Mouse (Mus musculus): Measurements from ENCODE around the gene Pdzd7. TPM values are rescaled to one million over a fixed set of nuclear protein-coding genes. Genes with fewer than 3 reads are reported as not detected.

The Pdzd7 gene
- polyA plus RNA-seq (2016; fragmentation: Nextera tagmentation; extraction: Ambion mirVana): 0.72 and 0.81 TPM in 2 replicates

DNA sequence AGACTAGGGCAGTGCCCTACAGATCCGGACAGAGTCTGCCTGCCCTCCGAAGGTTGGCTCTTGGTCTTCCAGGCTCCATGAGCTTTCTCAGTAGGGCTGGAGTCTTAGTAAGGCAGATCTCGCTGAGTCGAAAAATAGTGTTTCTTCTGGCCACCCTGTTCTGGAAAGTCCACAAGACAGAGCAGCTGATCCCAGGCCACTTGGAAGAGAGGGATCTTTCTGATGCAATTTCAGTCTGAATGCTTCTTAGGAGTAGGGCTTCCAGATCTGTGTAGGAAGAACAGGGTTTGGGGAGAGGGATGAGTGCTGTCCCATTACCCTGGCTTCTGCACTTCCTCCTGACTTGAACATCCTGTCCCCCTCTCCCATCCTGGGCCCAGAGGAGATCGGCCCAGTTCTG is at the start of gene Pdzd7:
Gene Pdzd7 (minus strand): TSS at position 67 of the 400 bp plus-strand sequence.
- H3K4me1 ChIP-seq: peaks cover 34% of the 10 kb centered on the region
- H3K36me3 ChIP-seq: 0 out of 2 replicates have a peak, but pooled peaks cover 2% of the 10 kb centered on the region
- peaks cover 38% of the 10 kb centered on the region for H3K27me3 ChIP-seq
- peak within 1 kb of the TSS; percentile 49 for H3K4me3 ChIP-seq
- peak within 1 kb of the TSS; percentile 69 for H3K9ac ChIP-seq
- WGBS: 83% methylated on average over 5 of the region's 5 CpGs
- no peaks in the 10 kb centered on the region for H3K9me3 ChIP-seq (replicated peaks)
- H3K27ac ChIP-seq: no peak within 1 kb of the TSS
- no peak for ATAC-seq (ENCODE audit: low FRiP score)
- H3K4me2 ChIP-seq (replicated peaks): peak within 1 kb of the TSS; percentile 71

DNA sequence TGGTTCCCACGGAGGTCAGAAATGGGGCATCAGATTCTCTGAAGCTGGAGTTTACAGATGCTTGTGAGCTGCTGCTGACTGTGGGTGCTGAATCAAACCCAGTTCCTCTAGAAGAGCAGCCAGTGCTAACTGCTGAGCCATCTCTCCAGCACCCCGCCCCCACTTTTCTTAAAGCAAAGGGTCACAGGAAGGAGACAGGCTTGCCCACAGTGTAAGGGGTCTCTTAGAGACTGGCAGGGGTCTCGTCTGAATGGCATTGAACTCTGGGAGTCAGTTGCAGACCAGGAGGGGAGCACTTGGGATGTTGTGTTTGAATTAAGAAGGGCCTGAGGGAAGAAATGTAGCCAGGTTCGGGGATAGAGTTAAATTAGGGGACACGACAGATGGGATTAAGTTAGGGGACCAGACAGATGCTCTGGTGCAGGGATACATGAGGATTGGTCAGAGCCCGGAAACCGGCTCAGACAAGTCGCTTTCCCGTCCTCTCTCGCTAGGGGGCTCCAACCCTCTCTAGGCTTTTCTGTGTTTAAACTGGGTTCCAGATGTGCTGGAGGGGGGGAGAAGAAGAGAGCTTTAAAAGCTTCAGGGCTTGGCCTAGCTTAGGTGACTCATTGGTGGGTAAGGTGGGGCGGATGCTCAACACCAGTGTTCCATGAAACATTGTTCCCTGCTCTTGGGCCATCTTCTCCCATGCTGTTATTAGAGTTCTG is 36.5 kb upstream of the Pdzd7 start:
- WGBS: 18% methylated on average over 11 of the region's 11 CpGs
- H3K9me3 ChIP-seq (replicated peaks): no peaks in the 10 kb centered on the region

DNA sequence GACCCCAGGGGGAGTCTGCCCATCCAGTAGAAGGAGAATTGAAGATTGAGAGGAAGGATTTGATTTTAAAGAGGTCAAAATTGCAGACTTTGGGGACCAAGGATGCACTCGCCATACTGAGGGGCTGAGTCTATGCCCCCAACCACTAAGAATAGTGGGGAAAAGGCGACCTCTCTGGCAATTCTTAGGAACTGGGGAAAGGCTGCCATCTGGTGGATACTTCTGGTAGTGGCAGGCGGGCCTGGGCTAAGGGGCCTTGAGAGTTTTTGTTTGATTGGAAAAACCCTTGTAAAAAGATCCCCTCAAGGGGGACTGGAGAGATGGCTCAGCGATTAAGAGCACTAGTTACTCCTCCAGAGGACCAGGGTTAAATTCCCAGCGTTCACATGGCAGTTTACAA is 35.8 kb upstream of the Pdzd7 start:
- Histone ChIP-seq H3K9me3 (replicated peaks) (no peaks in the 10 kb centered on the region), H3K4me3 (peak overlapping the region; percentile 24; the same call in 1 of the 2 replicates), H3K4me1 (peaks cover 37% of the 10 kb centered on the region), H3K27me3 (peaks cover 92% of the 10 kb centered on the region), H3K27ac (no peak overlapping the region), H3K36me3 (no peaks in the 10 kb centered on the region), H3K4me2 (replicated peaks) (peak overlapping the region; percentile 49), H3K9ac (no peak overlapping the region)
- ATAC-seq (ENCODE audit: low FRiP score): no peak
- WGBS: under 1% methylated on average over 5 of the region's 5 CpGs

More for the DNA sequence above, 36.5 kb upstream of the Pdzd7 start:
- Histone ChIP-seq H3K27ac (no peak overlapping the region), H3K27me3 (peaks cover 92% of the 10 kb centered on the region), H3K36me3 (no peaks in the 10 kb centered on the region), H3K4me3 (no peak overlapping the region), H3K9ac (no peak overlapping the region), H3K4me2 (replicated peaks) (no peak overlapping the region), H3K4me1 (peaks cover 30% of the 10 kb centered on the region)
- no peak for ATAC-seq (ENCODE audit: low FRiP score)

DNA sequence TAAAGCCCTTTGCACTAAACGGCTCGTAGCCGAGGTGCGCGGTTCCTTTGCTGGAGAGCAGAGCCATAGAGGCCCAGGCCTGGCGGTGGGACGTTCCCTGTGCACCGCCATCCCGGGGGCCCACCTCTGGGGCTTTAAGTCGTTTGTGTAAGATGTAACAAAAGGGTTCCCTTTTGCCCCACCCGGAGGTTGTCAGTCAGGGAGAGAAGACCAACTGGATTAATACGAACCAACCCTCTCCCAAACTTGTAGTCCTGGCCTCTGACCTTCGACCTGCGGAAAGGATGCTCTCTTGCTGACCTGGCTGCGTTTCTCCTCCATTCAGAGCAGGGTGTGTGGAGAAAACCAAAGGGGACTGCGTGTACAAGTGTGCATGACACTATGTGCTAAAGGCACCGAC is 35.2 kb upstream of the Pdzd7 start:
- H3K4me1 ChIP-seq: peaks cover 39% of the 10 kb centered on the region
- no peaks in the 10 kb centered on the region for H3K36me3 ChIP-seq
- WGBS: 1% methylated on average over 17 of the region's 17 CpGs
- no peaks in the 10 kb centered on the region for H3K9me3 ChIP-seq (replicated peaks)
- peak overlapping the region; percentile 49 for H3K4me2 ChIP-seq (replicated peaks)
- H3K27ac ChIP-seq: no peak overlapping the region
- H3K9ac ChIP-seq: peak overlapping the region; percentile 43
- peaks cover 92% of the 10 kb centered on the region for H3K27me3 ChIP-seq
- peak overlapping the region; percentile 24 for H3K4me3 ChIP-seq
- no peak for ATAC-seq (ENCODE audit: low FRiP score)

DNA sequence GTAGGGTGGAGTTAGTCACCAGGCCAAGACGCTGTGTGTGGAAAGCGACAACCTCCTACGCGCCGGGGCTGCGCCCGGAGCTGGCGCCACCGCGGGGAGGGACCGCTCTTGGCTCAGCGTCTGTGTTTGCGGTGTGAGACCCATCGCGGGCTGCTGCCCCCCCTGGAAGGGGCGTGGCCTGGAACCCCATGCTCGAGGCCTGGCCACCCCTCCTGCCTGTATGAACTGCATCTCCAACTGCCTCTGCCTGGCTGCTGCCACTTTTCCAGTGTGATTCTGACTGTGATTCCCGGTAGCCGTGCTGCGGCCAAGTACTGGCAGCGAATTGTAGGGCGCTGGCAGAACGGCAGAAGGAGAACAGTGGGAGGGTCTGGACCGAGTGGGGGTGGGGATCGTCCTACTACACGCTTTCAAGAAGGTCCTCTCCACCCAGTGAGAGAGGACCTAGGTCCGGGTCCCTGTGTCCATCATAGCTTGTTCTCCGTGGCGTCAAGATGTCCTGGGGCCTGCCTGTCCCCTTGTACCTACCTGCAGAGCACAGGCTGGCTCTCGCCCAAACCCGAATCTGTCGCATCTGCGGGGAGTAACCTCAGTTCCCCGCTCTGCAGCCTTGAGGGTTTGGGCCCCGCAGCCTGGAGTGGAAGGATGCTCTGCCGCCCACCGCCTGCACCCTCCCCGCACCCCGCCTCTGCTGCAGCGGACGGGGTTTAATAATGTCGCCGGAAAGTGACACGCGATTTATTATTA is 34.4 kb upstream of the Pdzd7 start:
- H3K4me3 ChIP-seq: peak overlapping the region; percentile 24
- peak; percentile 24; the same call in 1 of the 2 replicates for ATAC-seq (ENCODE audit: low FRiP score)
- no peaks in the 10 kb centered on the region for H3K36me3 ChIP-seq
- H3K9ac ChIP-seq: peak overlapping the region; percentile 43; the same call in 1 of the 2 replicates
- WGBS: under 1% methylated on average over 45 of the region's 45 CpGs
- H3K4me2 ChIP-seq (replicated peaks): peak overlapping the region; percentile 49
- H3K27ac ChIP-seq: no peak overlapping the region; the same call in 1 of the 2 replicates
- H3K4me1 ChIP-seq: peaks cover 39% of the 10 kb centered on the region
- H3K9me3 ChIP-seq (replicated peaks): no peaks in the 10 kb centered on the region
- H3K27me3 ChIP-seq: peaks cover 91% of the 10 kb centered on the region

DNA sequence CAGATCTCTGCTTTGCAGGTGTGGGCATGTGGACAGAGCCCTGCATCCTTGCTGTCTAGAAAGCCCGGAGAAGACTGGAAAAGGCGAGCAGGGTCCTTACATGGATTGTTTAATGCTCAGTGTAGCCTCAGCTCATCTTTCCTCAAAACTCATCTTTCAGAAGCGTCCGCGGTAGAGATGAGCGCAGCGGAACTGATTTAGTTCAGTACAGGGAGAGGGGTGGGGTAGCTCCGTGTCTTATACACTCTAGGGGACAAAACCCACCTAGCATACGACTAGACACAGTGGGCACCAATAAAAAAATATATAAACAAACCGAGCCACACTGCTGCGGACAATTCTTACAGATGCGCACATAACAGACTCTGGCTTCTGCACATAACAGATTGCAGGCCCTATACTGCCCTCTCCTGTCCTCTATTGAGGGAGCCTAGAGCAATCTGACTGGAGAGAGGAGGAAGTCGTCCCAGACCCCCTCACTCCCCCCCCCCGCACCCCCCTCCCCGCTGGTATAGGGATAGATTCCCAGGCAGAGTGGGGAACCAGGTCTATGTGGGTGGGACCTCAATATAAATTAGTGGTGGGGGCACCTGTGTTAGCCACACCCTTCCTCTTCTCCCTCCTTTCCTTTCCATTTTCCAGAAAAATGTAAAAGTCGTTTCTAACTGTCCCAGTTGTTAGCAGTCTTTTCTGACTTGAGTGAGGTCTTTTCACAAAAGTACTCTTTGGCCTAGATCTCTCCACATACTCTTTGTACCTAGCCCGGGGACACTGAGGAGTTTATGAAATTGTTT is 33.7 kb upstream of the Pdzd7 start:
- Histone ChIP-seq H3K4me2 (replicated peaks) (peak overlapping the region; percentile 49), H3K27me3 (peaks cover 87% of the 10 kb centered on the region), H3K36me3 (no peaks in the 10 kb centered on the region), H3K4me3 (peak overlapping the region; percentile 24), H3K9ac (0 out of 2 replicates have a peak overlapping the region, but pooled peaks have one; percentile 15), H3K9me3 (replicated peaks) (no peaks in the 10 kb centered on the region), H3K27ac (no peak overlapping the region), H3K4me1 (peaks cover 39% of the 10 kb centered on the region)
- no peak for ATAC-seq (ENCODE audit: low FRiP score)
- 7% methylated on average over 17 of the region's 17 CpGs for WGBS

DNA sequence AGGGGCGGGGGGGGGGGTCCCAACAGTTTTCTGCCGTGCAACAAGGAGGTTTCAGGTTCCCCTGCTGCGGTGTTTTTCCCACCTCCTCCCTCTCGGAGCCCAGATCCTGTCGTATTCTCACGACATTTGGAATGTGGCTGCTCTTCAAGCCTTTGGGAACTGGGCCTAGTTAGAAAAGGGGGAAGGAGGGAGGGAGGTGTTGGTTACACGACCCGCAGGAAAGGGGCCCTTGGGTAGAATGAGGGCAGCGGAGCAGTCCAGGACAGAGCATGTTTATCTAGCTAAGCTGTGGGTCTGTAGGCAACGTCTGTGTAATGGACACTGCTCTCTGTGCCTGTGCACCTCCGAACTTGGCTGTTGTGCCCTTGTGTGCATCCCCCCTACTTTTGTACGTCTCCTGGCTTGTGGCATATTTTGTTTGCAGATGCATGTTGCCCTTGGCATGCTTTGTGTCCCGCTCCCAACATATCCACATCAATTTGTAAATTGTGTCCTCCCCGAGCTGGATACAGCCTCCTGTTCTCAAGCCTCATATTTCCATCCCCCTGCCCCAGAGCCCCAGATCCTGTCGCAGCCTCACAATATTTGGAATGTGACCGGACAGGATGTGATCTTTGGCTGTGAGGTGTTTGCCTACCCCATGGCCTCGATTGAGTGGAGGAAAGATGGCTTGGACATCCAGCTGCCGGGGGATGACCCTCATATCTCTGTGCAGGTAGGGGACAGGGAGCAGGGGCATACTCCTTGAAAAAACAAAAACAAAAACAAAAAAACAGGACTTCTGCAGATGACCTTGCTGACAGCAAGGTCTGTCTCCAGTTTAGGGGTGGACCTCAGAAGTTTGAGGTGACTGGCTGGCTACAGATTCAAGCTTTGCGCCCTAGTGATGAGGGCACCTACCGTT is 32.5 kb upstream of the Pdzd7 start:
- H3K9me3 ChIP-seq (replicated peaks): no peaks in the 10 kb centered on the region
- H3K4me3 ChIP-seq: 0 out of 2 replicates have a peak overlapping the region, but pooled peaks have one; percentile 56
- peaks cover 38% of the 10 kb centered on the region for H3K4me1 ChIP-seq
- no peak for ATAC-seq (ENCODE audit: low FRiP score)
- peaks cover 83% of the 10 kb centered on the region for H3K27me3 ChIP-seq
- H3K36me3 ChIP-seq: no peaks in the 10 kb centered on the region
- 6% methylated on average over 20 of the region's 20 CpGs for WGBS
- no peak overlapping the region for H3K9ac ChIP-seq
- no peak overlapping the region for H3K27ac ChIP-seq
- H3K4me2 ChIP-seq (replicated peaks): peak overlapping the region; percentile 90

DNA sequence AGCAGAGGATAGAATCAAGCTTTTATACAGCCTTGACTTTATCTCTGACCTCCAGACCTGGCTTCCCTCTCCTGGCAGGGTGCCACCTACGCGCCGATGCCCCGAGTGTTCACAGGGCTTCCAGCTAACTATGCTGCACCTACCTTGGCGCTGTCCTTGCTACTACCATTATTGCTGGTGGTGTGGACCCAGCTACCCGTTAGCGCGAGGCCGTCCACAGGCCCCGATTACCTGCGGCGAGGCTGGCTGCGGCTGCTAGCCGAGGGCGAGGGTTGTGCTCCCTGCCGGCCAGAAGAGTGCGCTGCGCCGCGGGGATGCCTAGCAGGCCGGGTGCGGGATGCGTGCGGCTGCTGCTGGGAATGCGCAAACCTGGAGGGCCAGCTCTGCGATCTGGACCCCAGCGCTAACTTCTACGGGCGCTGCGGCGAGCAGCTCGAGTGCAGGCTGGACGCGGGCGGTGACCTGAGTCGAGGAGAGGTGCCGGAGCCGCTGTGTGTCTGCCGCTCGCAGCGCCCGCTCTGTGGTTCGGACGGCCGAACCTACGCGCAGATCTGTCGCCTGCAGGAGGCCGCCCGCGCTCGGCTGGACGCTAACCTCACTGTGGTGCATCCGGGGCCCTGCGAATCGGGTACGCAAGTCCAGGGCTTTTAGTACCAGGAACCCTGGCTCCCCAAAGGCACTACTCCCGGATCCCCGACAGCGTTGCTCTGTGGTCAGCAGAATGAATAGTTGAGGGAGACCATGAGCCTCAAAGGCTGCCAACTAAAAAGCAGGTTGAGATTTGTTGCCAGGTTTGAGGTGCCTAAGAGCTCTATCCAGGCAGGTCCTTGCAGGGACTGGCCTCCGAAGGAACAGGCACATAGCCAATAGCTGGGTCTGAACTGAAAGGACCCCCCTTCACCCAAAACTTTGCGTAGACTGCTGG is 31.3 kb upstream of the Pdzd7 start:
- peak overlapping the region; percentile 90 for H3K4me2 ChIP-seq (replicated peaks)
- WGBS: under 1% methylated on average over 62 of the region's 62 CpGs
- no peaks in the 10 kb centered on the region for H3K36me3 ChIP-seq
- no peaks in the 10 kb centered on the region for H3K9me3 ChIP-seq (replicated peaks)
- peak overlapping the region; percentile 23; the same call in 1 of the 2 replicates for H3K27ac ChIP-seq
- H3K4me1 ChIP-seq: peaks cover 38% of the 10 kb centered on the region
- peak overlapping the region; percentile 32 for H3K9ac ChIP-seq
- peak overlapping the region; percentile 56 for H3K4me3 ChIP-seq
- H3K27me3 ChIP-seq: peaks cover 77% of the 10 kb centered on the region
- no peak for ATAC-seq (ENCODE audit: low FRiP score)

DNA sequence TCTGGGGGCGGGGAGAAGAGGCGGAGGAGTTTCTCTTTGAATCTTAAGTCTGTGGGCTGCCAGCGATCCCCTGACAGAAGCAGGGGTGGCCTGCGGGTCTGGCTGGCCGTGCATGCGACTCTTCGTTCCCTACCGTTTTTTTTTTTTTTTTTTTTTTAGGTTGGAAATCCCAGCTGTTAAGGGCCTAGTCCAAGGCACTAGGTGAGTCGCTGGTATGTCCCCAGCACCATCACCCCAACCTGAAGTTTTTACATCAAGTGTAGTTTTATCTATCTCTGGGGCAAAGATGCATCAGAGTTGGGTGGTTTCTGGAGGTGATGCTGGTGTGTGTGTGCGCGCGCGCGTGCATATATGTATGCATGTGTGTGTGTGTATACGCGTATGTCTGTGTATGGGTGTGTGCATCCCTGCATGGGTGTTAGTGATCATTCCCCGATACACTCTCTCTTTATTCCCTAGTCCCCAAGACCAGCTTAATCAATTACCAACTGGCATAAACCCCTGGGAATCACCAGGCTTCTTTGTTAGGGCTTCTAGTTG is 30.6 kb upstream of the Pdzd7 start:
- no peak for ATAC-seq (ENCODE audit: low FRiP score)
- H3K27me3 ChIP-seq: peaks cover 77% of the 10 kb centered on the region
- H3K9me3 ChIP-seq (replicated peaks): no peaks in the 10 kb centered on the region
- H3K4me1 ChIP-seq: peaks cover 37% of the 10 kb centered on the region
- no peak overlapping the region for H3K27ac ChIP-seq
- H3K36me3 ChIP-seq: no peaks in the 10 kb centered on the region
- peak overlapping the region; percentile 38; the same call in 1 of the 2 replicates for H3K9ac ChIP-seq
- WGBS: 7% methylated on average over 17 of the region's 17 CpGs
- H3K4me2 ChIP-seq (replicated peaks): peak overlapping the region; percentile 90
- H3K4me3 ChIP-seq: peak overlapping the region; percentile 56

DNA sequence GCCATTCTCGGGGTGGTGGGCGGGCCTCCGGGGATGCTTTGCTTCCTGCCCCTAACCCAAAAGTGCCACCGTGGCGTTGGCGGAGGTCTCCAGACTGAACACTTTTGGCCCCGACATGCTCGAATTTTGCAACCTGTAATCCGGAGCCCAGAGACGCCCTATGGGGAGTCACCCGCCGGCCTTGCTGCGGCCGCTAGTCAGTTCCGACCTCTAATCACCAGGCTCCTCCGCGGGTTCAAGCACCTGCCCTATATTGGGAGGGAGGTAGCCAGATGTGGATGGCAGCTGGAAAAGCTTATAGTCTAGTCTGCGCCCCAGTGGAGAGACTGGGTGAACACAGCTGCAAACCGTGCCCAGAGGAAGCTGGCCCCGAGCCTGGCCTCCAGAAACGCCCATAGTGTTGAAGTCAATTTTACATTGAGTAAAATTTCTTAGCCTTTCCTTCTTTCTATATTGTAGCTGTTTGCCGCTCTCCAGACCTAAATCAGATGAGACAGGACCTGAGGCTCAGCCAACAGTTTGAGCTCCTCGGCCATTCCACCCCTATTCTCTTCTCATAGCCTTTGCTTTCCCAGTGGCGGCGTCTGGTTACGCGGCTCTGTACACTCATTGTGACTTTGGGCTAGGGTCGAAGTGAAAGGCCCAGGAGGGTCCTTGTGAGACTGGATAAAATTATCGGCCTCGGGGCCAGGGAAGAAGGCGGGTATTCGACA is 30.0 kb upstream of the Pdzd7 start:
- Histone ChIP-seq H3K27me3 (peaks cover 77% of the 10 kb centered on the region), H3K9me3 (replicated peaks) (no peaks in the 10 kb centered on the region), H3K4me3 (peak overlapping the region; percentile 56), H3K4me1 (peaks cover 31% of the 10 kb centered on the region), H3K27ac (no peak overlapping the region), H3K4me2 (replicated peaks) (peak overlapping the region; percentile 90), H3K9ac (peak overlapping the region; percentile 75), H3K36me3 (no peaks in the 10 kb centered on the region)
- peak; percentile 39 for ATAC-seq (ENCODE audit: low FRiP score)
- WGBS: under 1% methylated on average over 32 of the region's 32 CpGs

Data from hindbrain, embryonic 12.5 days (tissue).